Mouse (Mus musculus) midbrain, embryonic 12.5 days (tissue): Measurements from ENCODE around the gene Il9r. TPM values are rescaled to one million over a fixed set of nuclear protein-coding genes. Genes with fewer than 3 reads are reported as not detected.

Experiments used
- ATAC-seq: fragments of 200-750 bp; cut with Nextera tagmentation; 2 replicates; pipeline ENCODE4 v1.8.0; 2017; ENCODE audit warnings: low read depth, moderate TSS enrichment, moderate library complexity; ENCODE audit not compliant: low FRiP score
- H3K27ac ChIP-seq: fragments of 300-500 bp; sonication (generic); replicated peaks from 2 replicates; pipeline ENCODE4 v1.5.1; 2016; ENCODE audit warnings: mild to moderate bottlenecking
- H3K27me3 ChIP-seq: fragments of 300-500 bp; sonication (generic); 2 replicates; pipeline ENCODE4 v1.6.1; 2016; ENCODE audit warnings: mild to moderate bottlenecking
- H3K36me3 ChIP-seq: fragments of 300-500 bp; sonication (generic); 2 replicates; pipeline ENCODE4 v1.6.1; 2016
- H3K4me1 ChIP-seq: fragments of 300-500 bp; sonication (generic); 2 replicates; pipeline ENCODE4 v1.6.1; 2016
- H3K4me2 ChIP-seq: fragments of 300-500 bp; sonication (generic); replicated peaks from 2 replicates; pipeline ENCODE4 v1.6.1; 2016; ENCODE audit warnings: mild to moderate bottlenecking, moderate library complexity
- H3K4me3 ChIP-seq: fragments of 300-500 bp; sonication (generic); 2 replicates; pipeline ENCODE4 v1.5.1; 2016; ENCODE audit warnings: mild to moderate bottlenecking
- H3K9ac ChIP-seq: fragments of 300-500 bp; sonication (generic); replicated peaks from 2 replicates; pipeline ENCODE4 v1.6.1; 2016; ENCODE audit warnings: mild to moderate bottlenecking, moderate library complexity
- H3K9me3 ChIP-seq: fragments of 300-500 bp; sonication (generic); 2 replicates; pipeline ENCODE4 v1.6.1; 2016; ENCODE audit warnings: mild to moderate bottlenecking
- WGBS: fragments of 180-500 bp; shearing (Covaris S2); methylation state at CpG from one replicate; pipeline ENCODE4 v1.1.7; 2016; 5-methylcytosine and 5-hydroxymethylcytosine counted together
- polyA plus RNA-seq: library from polyadenylated mRNA; unstranded; fragments of >200 nt; fragmentation: Nextera tagmentation; extraction: Ambion mirVana; gene quantifications from 2 replicates; pipeline ENCODE4 v1.2.1, GENCODE M21; 2016

Il9r gene
- polyA plus RNA-seq, 1 experiment from 2014 or later: not detected

- Histone ChIP-seq H3K27me3 (peaks cover 47% of the 10 kb centered on the region), H3K9ac (no peak overlapping the region), H3K4me1 (peaks cover 36% of the 10 kb centered on the region), H3K36me3 (peaks cover 16% of the 10 kb centered on the region), H3K9me3 (no peaks in the 10 kb centered on the region), H3K4me3 (no peak overlapping the region), H3K27ac (no peak overlapping the region), H3K4me2 (no peak overlapping the region)
- no peak for ATAC-seq
- WGBS: 61% methylated on average over 7 of the region's 7 CpGs
These were observed 25.4 kb upstream of the Il9r start for GRCm38 (mm10) chr11:32225222-32226104.

- no peak overlapping the region for H3K27ac ChIP-seq
- H3K4me2 ChIP-seq: no peak overlapping the region
- H3K27me3 ChIP-seq: peaks cover 50% of the 10 kb centered on the region
- H3K36me3 ChIP-seq: peaks cover 10% of the 10 kb centered on the region
- no peak for ATAC-seq
- H3K4me1 ChIP-seq: peaks cover 36% of the 10 kb centered on the region
- 45% methylated on average over 4 of the region's 4 CpGs for WGBS
- H3K4me3 ChIP-seq: no peak overlapping the region
- no peak overlapping the region for H3K9ac ChIP-seq
- no peaks in the 10 kb centered on the region for H3K9me3 ChIP-seq
These were observed 24.5 kb upstream of the Il9r start for GRCm38 (mm10) chr11:32224468-32225139.

DNA sequence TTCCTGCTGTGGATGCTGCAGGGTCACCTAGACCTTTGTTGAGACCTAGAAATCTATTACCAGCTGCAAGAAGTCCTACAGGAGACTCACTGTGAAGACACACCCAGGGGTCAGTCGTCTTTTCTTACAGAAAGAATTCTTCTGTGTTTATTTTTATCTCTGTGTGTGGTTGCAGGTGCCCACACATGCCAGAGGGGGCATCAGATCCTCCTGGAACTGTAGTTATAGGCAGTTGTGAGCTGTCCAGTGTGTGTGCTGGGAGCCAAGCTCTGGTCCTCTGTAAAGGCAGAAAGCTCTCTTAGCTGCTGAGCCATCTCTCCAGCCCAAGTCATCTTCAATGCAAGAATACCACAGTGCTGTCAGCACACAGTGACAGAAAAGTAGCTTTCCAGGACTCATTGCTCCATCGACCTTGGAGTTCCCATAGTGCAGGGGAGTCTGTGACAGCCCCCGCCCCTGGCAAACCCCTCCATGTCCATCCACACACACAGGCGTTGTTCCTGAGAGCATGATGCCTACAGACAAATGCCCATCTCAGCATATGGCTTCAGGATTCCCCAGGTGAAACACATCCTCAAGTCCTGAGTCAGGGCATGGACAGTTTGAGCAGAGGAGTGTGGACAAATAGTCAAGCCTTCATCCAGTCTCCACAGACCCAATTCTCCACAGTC, 23.4 kb upstream of the Il9r start:
- H3K4me1 ChIP-seq: peaks cover 41% of the 10 kb centered on the region
- no peak for ATAC-seq
- H3K9ac ChIP-seq: no peak overlapping the region
- no peaks in the 10 kb centered on the region for H3K9me3 ChIP-seq
- H3K36me3 ChIP-seq: no peaks in the 10 kb centered on the region
- no peak overlapping the region for H3K4me2 ChIP-seq
- H3K27me3 ChIP-seq: peaks cover 50% of the 10 kb centered on the region
- H3K4me3 ChIP-seq: no peak overlapping the region
- WGBS: 69% methylated on average over 4 of the region's 4 CpGs
- no peak overlapping the region for H3K27ac ChIP-seq

DNA sequence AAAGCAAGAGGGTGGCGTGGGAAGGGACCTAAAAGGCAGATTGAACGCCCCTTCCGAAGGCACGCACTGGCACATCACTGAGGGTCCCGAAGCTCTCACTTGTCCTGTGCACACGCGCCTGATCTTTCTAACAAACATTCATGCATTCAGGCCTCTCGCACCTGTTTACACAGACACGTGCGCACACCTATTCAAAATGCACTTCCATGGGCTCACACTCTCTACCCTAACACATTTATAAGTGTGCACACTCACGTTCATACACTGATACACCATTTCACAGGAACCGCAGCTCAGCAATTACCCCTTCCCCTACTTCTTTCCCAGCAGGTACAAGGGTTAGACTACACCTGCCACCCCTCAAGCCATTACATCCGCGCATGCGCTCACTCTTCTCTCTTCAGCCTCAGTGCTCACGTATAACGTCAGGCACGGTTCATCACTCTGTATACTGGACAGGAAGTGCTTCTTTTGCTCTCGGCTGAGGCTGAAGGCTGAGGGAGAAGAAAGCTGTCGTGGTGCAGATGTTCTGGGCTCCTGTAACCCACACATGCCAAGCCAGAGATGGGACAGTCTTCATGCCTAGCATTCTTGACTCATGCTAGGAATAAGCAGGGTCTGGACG, 22.6 kb upstream of the Il9r start:
- Histone ChIP-seq H3K27me3 (peaks cover 50% of the 10 kb centered on the region), H3K4me3 (peak overlapping the region; percentile 70), H3K9me3 (no peaks in the 10 kb centered on the region), H3K9ac (peak overlapping the region; percentile 69; the same call in 1 of the 2 replicates), H3K4me2 (peak overlapping the region; percentile 93), H3K27ac (0 out of 2 replicates have a peak overlapping the region, but pooled peaks have one; percentile 2), H3K36me3 (no peaks in the 10 kb centered on the region), H3K4me1 (peaks cover 46% of the 10 kb centered on the region)
- WGBS: 10% methylated on average over 21 of the region's 21 CpGs
- no peak for ATAC-seq

DNA sequence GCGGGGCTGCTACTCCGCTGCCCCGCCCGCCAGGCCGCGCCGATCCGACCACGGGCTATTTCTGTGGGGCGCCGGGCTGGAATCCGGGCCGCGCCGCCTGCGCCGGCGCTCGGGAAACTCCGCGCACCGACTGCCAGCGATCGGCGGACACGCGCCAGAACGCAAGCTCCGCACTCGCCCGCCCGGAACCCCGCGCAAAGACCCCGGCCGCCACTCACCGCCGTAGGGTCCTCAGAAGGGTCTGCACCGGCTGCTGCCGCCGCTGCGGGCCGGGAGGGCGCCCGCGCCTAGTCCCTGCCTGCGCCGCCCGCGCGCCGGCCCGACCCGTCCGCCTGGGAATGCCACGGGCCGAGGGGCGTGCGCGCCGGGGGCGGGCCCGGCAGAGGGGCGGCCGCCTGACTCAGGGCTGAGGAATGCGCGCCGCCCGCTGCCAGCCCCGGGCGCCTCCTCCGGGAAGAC, 21.9 kb upstream of the Il9r start, which contains the start of gene Rhbdf1:
Gene Rhbdf1, minus strand, starts transcription at position 350 of the 459 bp plus-strand sequence.
- H3K27me3 ChIP-seq: peaks cover 50% of the 10 kb centered on the region
- peak within 1 kb of the TSS; percentile 69 for H3K9ac ChIP-seq
- peak within 1 kb of the TSS; percentile 52 for H3K27ac ChIP-seq
- H3K36me3 ChIP-seq: no peaks in the 10 kb centered on the region
- peak within 1 kb of the TSS; percentile 70 for H3K4me3 ChIP-seq
- H3K4me2 ChIP-seq: peak within 1 kb of the TSS; percentile 93
- under 1% methylated on average over 72 of the region's 72 CpGs for WGBS
- ATAC-seq: peak; percentile 17
- no peaks in the 10 kb centered on the region for H3K9me3 ChIP-seq
- peaks cover 39% of the 10 kb centered on the region for H3K4me1 ChIP-seq

GRCm38 (mm10) chr11:32221225-32221950, 21.3 kb upstream of the Il9r start:
- Histone ChIP-seq H3K4me2 (peak overlapping the region; percentile 93), H3K27me3 (peaks cover 50% of the 10 kb centered on the region), H3K27ac (peak overlapping the region; percentile 52), H3K4me1 (peaks cover 33% of the 10 kb centered on the region), H3K4me3 (peak overlapping the region; percentile 70), H3K9me3 (no peaks in the 10 kb centered on the region), H3K36me3 (no peaks in the 10 kb centered on the region), H3K9ac (peak overlapping the region; percentile 69)
- under 1% methylated on average over 44 of the region's 46 CpGs for WGBS
- peak; percentile 29; the same call in 1 of the 2 replicates for ATAC-seq

- Histone ChIP-seq H3K27ac (no peak overlapping the region), H3K36me3 (no peaks in the 10 kb centered on the region), H3K9me3 (no peaks in the 10 kb centered on the region), H3K27me3 (peaks cover 50% of the 10 kb centered on the region), H3K4me3 (peak overlapping the region; percentile 70), H3K4me1 (peaks cover 33% of the 10 kb centered on the region), H3K4me2 (peak overlapping the region; percentile 93), H3K9ac (peak overlapping the region; percentile 69)
- peak; percentile 18; the same call in 1 of the 2 replicates for ATAC-seq
- WGBS: 43% methylated on average over 10 of the region's 10 CpGs
These were observed 20.6 kb upstream of the Il9r start for GRCm38 (mm10) chr11:32220607-32221224.

DNA sequence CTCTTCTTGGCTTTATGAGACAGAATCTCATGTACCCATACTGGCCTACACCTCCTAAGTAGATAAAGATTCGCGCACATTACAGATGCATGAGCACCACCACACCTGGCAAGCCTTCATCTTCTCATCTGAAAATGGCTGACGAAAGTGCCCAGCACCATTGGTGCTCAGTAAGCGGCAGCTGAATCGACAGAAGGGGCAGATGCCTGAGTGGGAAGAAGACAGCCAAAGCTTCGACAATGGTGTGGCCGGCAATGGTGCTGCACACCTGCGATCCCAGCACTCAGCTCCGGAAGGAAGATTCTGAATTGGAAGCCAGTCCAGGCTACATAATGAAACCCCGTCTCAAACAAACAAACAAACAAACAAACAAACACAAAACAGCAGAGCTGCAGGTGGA, 19.2 kb upstream of the Il9r start:
- no peak overlapping the region for H3K4me3 ChIP-seq

DNA sequence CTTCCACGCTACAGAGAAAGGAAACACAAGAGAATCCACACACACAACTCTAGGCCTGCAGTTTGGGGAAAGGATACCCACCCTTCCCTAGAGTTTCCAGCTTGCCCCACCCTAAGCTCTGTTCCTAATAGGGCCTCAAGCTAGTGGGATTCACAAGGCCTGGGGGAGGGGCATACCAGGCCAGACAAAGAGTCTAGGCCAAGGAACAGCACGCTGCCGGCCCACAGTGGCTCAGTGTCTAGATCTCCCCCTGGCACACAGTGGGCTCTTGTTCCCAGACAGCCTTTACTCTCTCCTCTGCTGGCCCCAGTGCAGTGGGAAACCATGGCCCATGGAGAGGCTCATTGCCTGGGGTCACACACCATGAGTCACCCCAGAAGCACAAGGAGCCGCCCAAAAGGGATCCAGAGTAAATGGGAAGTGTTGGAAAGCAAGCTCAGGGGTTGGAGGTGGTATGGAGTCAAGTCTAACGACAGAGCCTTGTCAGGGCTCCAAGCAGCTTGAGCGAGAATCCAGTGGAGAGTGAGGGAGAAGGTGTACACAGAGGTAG, 18.5 kb upstream of the Il9r start:
- H3K9ac ChIP-seq: no peak overlapping the region
- H3K4me3 ChIP-seq: no peak overlapping the region
- WGBS: 55% methylated on average over 6 of the region's 6 CpGs

More for the DNA sequence above, 19.2 kb upstream of the Il9r start:
- no peak for ATAC-seq
- Histone ChIP-seq H3K9me3 (no peaks in the 10 kb centered on the region), H3K9ac (no peak overlapping the region), H3K4me1 (peaks cover 33% of the 10 kb centered on the region), H3K4me2 (no peak overlapping the region), H3K27ac (no peak overlapping the region), H3K27me3 (peaks cover 40% of the 10 kb centered on the region), H3K36me3 (no peaks in the 10 kb centered on the region)
- 92% methylated on average over 10 of the region's 10 CpGs for WGBS

GRCm38 (mm10) chr11:32216851-32217250, 16.8 kb upstream of the Il9r start:
- no peak; the same call in 1 of the 2 replicates for ATAC-seq
- peaks cover 16% of the 10 kb centered on the region for H3K27me3 ChIP-seq
- 23% methylated on average over 8 of the region's 8 CpGs for WGBS
- no peak overlapping the region for H3K4me3 ChIP-seq
- peaks cover 11% of the 10 kb centered on the region for H3K36me3 ChIP-seq
- no peak overlapping the region for H3K4me2 ChIP-seq
- no peak overlapping the region for H3K9ac ChIP-seq
- H3K9me3 ChIP-seq: no peaks in the 10 kb centered on the region
- no peak overlapping the region for H3K27ac ChIP-seq
- peaks cover 22% of the 10 kb centered on the region; the same call in 1 of the 2 replicates for H3K4me1 ChIP-seq

More for the DNA sequence above, 18.5 kb upstream of the Il9r start:
- Histone ChIP-seq H3K4me1 (peaks cover 33% of the 10 kb centered on the region), H3K4me2 (no peak overlapping the region), H3K27ac (no peak overlapping the region), H3K9me3 (no peaks in the 10 kb centered on the region), H3K27me3 (peaks cover 33% of the 10 kb centered on the region), H3K36me3 (no peaks in the 10 kb centered on the region)
- no peak for ATAC-seq
